In genomic region chr10:17288231-17288630, GRCm38 (mm10) we compare ENCODE assay signal across 29 mouse cellular contexts.
DNase-seq lines count a peak whose midpoint lies in the region; ATAC-seq and TF ChIP-seq lines count a peak whose summit lies in the region.
"Had no signal": no experiment of that assay in that cellular context is flagged by ENCODE, and none has a peak within 500 bp of the region (broad histone marks: within the 10 kb centered on the region; RNA-seq: fewer than 3 reads in every experiment).

No protein-coding gene starts in this region.

- WGBS in forebrain, postnatal 0 days, result 10% methylated on average over 2 of the region's 2 CpGs

- intact Hi-C loops in heart, postnatal 10 days (cut with DNase I), result no loop called here

- no peak overlapping the region for H3K4me3 ChIP-seq in forebrain, postnatal 0 days (ENCODE audit: low read depth, low read length)
- H3K4me3 ChIP-seq: erythroblast, embryonic 14.5 days; forebrain, embryonic 12.5 days; heart, embryonic 10.5 days; heart, embryonic 15.5 days; hindbrain, embryonic 12.5 days; intestine, embryonic 15.5 days; limb, embryonic 12.5 days; liver, embryonic 15.5 days; lung, embryonic 15.5 days; midbrain, embryonic 12.5 days; neural tube, embryonic 13.5 days had no signal

- H3K27me3 ChIP-seq in forebrain, postnatal 0 days (ENCODE audit: insufficient read depth, low read length), result no peaks in the 10 kb centered on the region
- H3K27me3 ChIP-seq: forebrain, embryonic 12.5 days; heart, embryonic 15.5 days; hindbrain, embryonic 12.5 days; intestine, embryonic 15.5 days; limb, embryonic 12.5 days; liver, embryonic 15.5 days; lung, embryonic 15.5 days; midbrain, embryonic 12.5 days; neural tube, embryonic 13.5 days had no signal

- no peaks in the 10 kb centered on the region for H3K4me1 ChIP-seq in forebrain, postnatal 0 days (ENCODE audit: insufficient read depth)
- H3K4me1 ChIP-seq: forebrain, embryonic 12.5 days; heart, embryonic 10.5 days; heart, embryonic 15.5 days; intestine, embryonic 15.5 days; limb, embryonic 12.5 days; liver, embryonic 15.5 days; lung, embryonic 15.5 days had no signal

- TF ChIP-seq CTCF in forebrain, postnatal 0 days (IDR thresholded peaks at IDR 0.05; ENCODE audit: low read depth), result no peak

- H3K9ac ChIP-seq in forebrain, postnatal 0 days, result no peak overlapping the region
- H3K9ac ChIP-seq: forebrain, embryonic 12.5 days; heart, embryonic 15.5 days; hindbrain, embryonic 12.5 days; intestine, embryonic 15.5 days; limb, embryonic 12.5 days; liver, embryonic 15.5 days; lung, embryonic 15.5 days; midbrain, embryonic 12.5 days; neural tube, embryonic 13.5 days had no signal

- H3K4me2 ChIP-seq in forebrain, postnatal 0 days (ENCODE audit: low read depth), result no peak overlapping the region
- H3K4me2 ChIP-seq: forebrain, embryonic 12.5 days; heart, embryonic 15.5 days; hindbrain, embryonic 12.5 days; intestine, embryonic 15.5 days; limb, embryonic 12.5 days; liver, embryonic 15.5 days; lung, embryonic 15.5 days; midbrain, embryonic 12.5 days; neural tube, embryonic 13.5 days had no signal

- no peak overlapping the region for H3K27ac ChIP-seq in forebrain, postnatal 0 days (ENCODE audit: low read depth, low read length)
- H3K27ac ChIP-seq: forebrain, embryonic 12.5 days; heart, embryonic 10.5 days; heart, embryonic 15.5 days; hindbrain, embryonic 12.5 days; hindbrain, postnatal 0 days; intestine, embryonic 15.5 days; kidney, postnatal 0 days; limb, embryonic 12.5 days; liver, embryonic 15.5 days; lung, embryonic 15.5 days; midbrain, embryonic 12.5 days; neural tube, embryonic 13.5 days had no signal

- no peaks in the 10 kb centered on the region for H3K36me3 ChIP-seq in forebrain, postnatal 0 days (ENCODE audit: insufficient read depth)
- H3K36me3 ChIP-seq: forebrain, embryonic 12.5 days; heart, embryonic 10.5 days; heart, embryonic 15.5 days; hindbrain, embryonic 12.5 days; intestine, embryonic 15.5 days; limb, embryonic 12.5 days; liver, embryonic 15.5 days; lung, embryonic 15.5 days; midbrain, embryonic 12.5 days; neural tube, embryonic 13.5 days had no signal

- ATAC-seq in forebrain, postnatal 0 days, result no peak
- ATAC-seq: hindbrain, postnatal 0 days; intestine, embryonic 15.5 days had no signal

- no peaks in the 10 kb centered on the region for H3K9me3 ChIP-seq in forebrain, postnatal 0 days (ENCODE audit: low read length)
- H3K9me3 ChIP-seq: forebrain, embryonic 12.5 days; heart, embryonic 10.5 days; heart, embryonic 15.5 days; hindbrain, embryonic 12.5 days; intestine, embryonic 15.5 days; limb, embryonic 12.5 days; liver, embryonic 15.5 days; lung, embryonic 15.5 days; midbrain, embryonic 12.5 days; neural tube, embryonic 13.5 days had no signal

- peak; percentile 19 to 20 for DNase-seq in adrenal gland, postnatal 36 days
- no peak for DNase-seq in adrenal gland, postnatal 14 days
- peak; percentile 57 for DNase-seq in heart, adult 11 months
- DNase-seq in heart, postnatal 10 days, result no peak
- DNase-seq in retina, embryonic 14.5 days (ENCODE audit: low spot score), result peak; percentile 26
- no peak for DNase-seq in retina, postnatal 1 day
- DNase-seq in thymus, postnatal 0 days (ENCODE audit: low spot score), result no peak
- DNase-seq in forebrain, postnatal 0 days, result no peak
- DNase-seq: cerebellum, adult 11-12 months; gastrocnemius, postnatal 14 days; heart, postnatal 36 days; kidney, adult 8-10 months; lung, postnatal 36 days; right cerebral cortex, adult 18-20 months; spleen, adult 18-20 months; thymus, postnatal 25 days had no signal

Comparison
In these comparisons a context has a peak if more than half of its experiments do, and no peak if none do; other contexts are left out.
1. DNase-seq: peak in adrenal gland, postnatal 36 days (2 of 2), heart, adult 11 months (single experiment) and retina, embryonic 14.5 days (single experiment); none in adrenal gland, postnatal 14 days (single experiment), heart, postnatal 10 days (0 of 2), retina, postnatal 1 day (single experiment), thymus, postnatal 0 days (single experiment) and forebrain, postnatal 0 days (single experiment).